ENCODE assay signal across 8 mouse cellular contexts in the genomic region with DNA sequence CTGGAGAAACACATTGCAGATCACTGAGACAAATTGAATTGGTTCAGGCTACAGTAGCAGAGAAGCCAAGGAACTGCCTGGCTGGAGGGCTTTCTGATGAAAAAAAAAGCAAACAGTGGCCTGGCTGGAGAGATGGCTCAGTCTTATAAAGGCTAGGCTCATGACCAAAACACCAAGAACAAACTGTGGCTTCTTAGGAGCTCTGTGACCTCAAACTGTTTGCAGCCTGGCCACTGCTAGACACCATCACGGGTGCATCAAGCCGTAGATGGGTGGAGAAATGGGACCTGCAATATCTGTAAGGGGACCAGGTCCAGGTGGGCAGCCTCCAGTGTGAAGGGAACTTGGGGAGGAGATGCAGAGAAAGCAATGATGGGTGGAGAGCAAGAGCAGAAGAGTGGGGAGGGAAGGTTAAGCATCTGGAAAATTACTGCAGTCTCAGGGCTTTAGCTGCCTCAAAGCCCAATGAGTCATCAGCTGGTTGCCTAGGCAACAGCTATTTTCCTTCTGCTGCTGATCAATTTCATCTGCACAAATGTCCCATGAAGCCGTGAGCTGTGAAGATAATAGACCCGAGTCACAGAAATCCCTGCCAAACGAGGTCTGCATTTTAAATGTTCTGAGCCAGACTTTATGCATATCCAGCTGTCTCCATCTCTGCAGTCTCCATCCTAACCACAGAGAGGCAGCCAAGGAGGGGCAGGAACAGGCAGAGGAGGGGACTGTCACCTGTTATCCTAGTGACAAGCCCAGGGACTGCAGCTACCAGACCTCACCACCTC.
DNase-seq lines count a peak whose midpoint lies in the region; ATAC-seq and TF ChIP-seq lines count a peak whose summit lies in the region.

No protein-coding gene starts in this region.

- H3K36me3 ChIP-seq in embryonic facial prominence, embryonic 14.5 days (ENCODE audit: control insufficient read depth, insufficient read depth, low read length) = no peaks in the 10 kb centered on the region
- no peaks in the 10 kb centered on the region for H3K36me3 ChIP-seq in myocyte (ENCODE audit: control insufficient read depth, insufficient read depth)
- no peaks in the 10 kb centered on the region for H3K36me3 ChIP-seq in thymus, adult 2 months (ENCODE audit: control insufficient read depth, insufficient read depth, low read length)

- H3K4me2 ChIP-seq in embryonic facial prominence, embryonic 14.5 days (ENCODE audit: low read depth, low read length) = no peak overlapping the region
- peak overlapping the region; percentile 31 for H3K4me2 ChIP-seq in myocyte (ENCODE audit: low read depth)

- no peaks in the 10 kb centered on the region for H3K27me3 ChIP-seq in embryonic facial prominence, embryonic 14.5 days (replicated peaks; ENCODE audit: control insufficient read depth, insufficient read depth, low read length)
- H3K27me3 ChIP-seq in myocyte (ENCODE audit: control insufficient read depth, insufficient read depth, insufficient read length) = no peaks in the 10 kb centered on the region
- H3K27me3 ChIP-seq in thymus, adult 2 months (ENCODE audit: control insufficient read depth, insufficient read depth, low read length) = no peaks in the 10 kb centered on the region; the same call in 1 of the 2 replicates

- no peak overlapping the region for H3K4me3 ChIP-seq in embryonic facial prominence, embryonic 14.5 days (ENCODE audit: low read depth, low read length)
- H3K4me3 ChIP-seq in myocyte = no peak overlapping the region
- no peak overlapping the region for H3K4me3 ChIP-seq in thymus, adult 2 months (ENCODE audit: control insufficient read depth, insufficient read depth, low read length)

- no peak for TF ChIP-seq POLR2A in myocyte (IDR thresholded peaks at IDR 0.05; ENCODE audit: insufficient read length, low read depth)
- no peak for TF ChIP-seq POLR2A in thymus, adult 2 months (IDR thresholded peaks at IDR 0.05; ENCODE audit: control insufficient read depth, extremely low read depth, insufficient read depth, low read length, poor library complexity)

- ATAC-seq in embryonic facial prominence, embryonic 14.5 days (ENCODE audit: low read depth) = peak; percentile 92

- peak; percentile 7 for DNase-seq in thymus, postnatal 0 days (ENCODE audit: low spot score)
- no peak for DNase-seq in thymus, postnatal 36 days
- DNase-seq in embryonic facial prominence, embryonic 14.5 days (ENCODE audit: low spot score) = peak; percentile 94
- DNase-seq in heart, adult 9 months (ENCODE audit: low spot score in 2 of 2) = peak; percentile 46 to 67
- DNase-seq in layer of hippocampus, adult 8-10 months (ENCODE audit: low spot score in 2 of 2) = peak; percentile 91 to 92
- no peak for DNase-seq in testis, postnatal 14 days (ENCODE audit: low spot score)
- DNase-seq in thymus, adult 2 months = no peak

- 34% methylated on average over 5 of the region's 5 CpGs for WGBS in embryonic facial prominence, embryonic 14.5 days
- WGBS in thymus, adult 2 months = 67% methylated on average over 5 of the region's 5 CpGs

- H3K9me3 ChIP-seq in embryonic facial prominence, embryonic 14.5 days (ENCODE audit: control insufficient read depth, low read length) = no peaks in the 10 kb centered on the region

- peaks cover 8% of the 10 kb centered on the region for H3K4me1 ChIP-seq in embryonic facial prominence, embryonic 14.5 days (ENCODE audit: control insufficient read depth, insufficient read depth, low read length)
- H3K4me1 ChIP-seq in thymus, adult 2 months (replicated peaks; ENCODE audit: control insufficient read depth, insufficient read depth, low read length) = no peaks in the 10 kb centered on the region

- no peak overlapping the region for H3K9ac ChIP-seq in embryonic facial prominence, embryonic 14.5 days (ENCODE audit: low read depth, low read length)

- no peak overlapping the region for H3ac ChIP-seq in myocyte (ENCODE audit: control insufficient read depth, insufficient read length)

- H3K27ac ChIP-seq in embryonic facial prominence, embryonic 14.5 days (replicated peaks; ENCODE audit: low read depth, low read length) = peak overlapping the region; percentile 77
- no peak overlapping the region for H3K27ac ChIP-seq in thymus, adult 2 months (ENCODE audit: control insufficient read depth, insufficient read depth, low read length)

- no peak for TF ChIP-seq CTCF in thymus, adult 2 months (IDR thresholded peaks at IDR 0.05; ENCODE audit: borderline replicate concordance, control insufficient read depth, extremely low read depth, insufficient read depth, low read length, poor library complexity)

- no peaks in the 10 kb centered on the region for H3K79me2 ChIP-seq in myocyte (ENCODE audit: control insufficient read depth, insufficient read depth)

TF ChIP-seq in myocyte, 11 proteins besides CTCF, POLR2A, EP300 and RAD21:
- no peak for TF ChIP-seq TCF3 (IDR thresholded peaks at IDR 0.05; ENCODE audit: insufficient read length, low read depth)
- no peak for TF ChIP-seq MAX (IDR thresholded peaks at IDR 0.05; ENCODE audit: low read depth)
- TF ChIP-seq USF1 (IDR thresholded peaks at IDR 0.05; ENCODE audit: low read depth) = no peak
- TF ChIP-seq TCF12 (IDR thresholded peaks at IDR 0.05; ENCODE audit: insufficient read depth, poor library complexity, severe bottlenecking) = no peak
- TF ChIP-seq MYOG (IDR thresholded peaks at IDR 0.05; ENCODE audit: control insufficient read depth in 1 of 3, insufficient read depth in 1 of 3, insufficient read length in 2 of 3, low read depth in 2 of 3) = no peak
- peak in 2 of 3 experiments; percentile 5 to 53 for TF ChIP-seq MYOD1 (IDR thresholded peaks at IDR 0.05; ENCODE audit: control insufficient read depth in 1 of 3, insufficient read length in 2 of 3, low read depth in 2 of 3)

Comparison
In these comparisons a context has a peak if more than half of its experiments do, and no peak if none do; other contexts are left out.
1. DNase-seq: peak in thymus, postnatal 0 days (single experiment), embryonic facial prominence, embryonic 14.5 days (single experiment), heart, adult 9 months (2 of 2) and layer of hippocampus, adult 8-10 months (2 of 2); none in thymus, postnatal 36 days (0 of 2), testis, postnatal 14 days (single experiment) and thymus, adult 2 months (single experiment).